Mouse (Mus musculus): ENCODE data around the gene Pfdn4. TPM values are rescaled to one million over a fixed set of nuclear protein-coding genes. Genes with fewer than 3 reads are reported as not detected.
A peak's percentile ranks its signal among the peaks of the same experiment; 100 is the strongest.
"Not testable (repeated sequence)": the region's sequence is repeated elsewhere in the genome, so short reads cannot be mapped to it uniquely, and the experiment has no call there.

The Pfdn4 gene
- 48.1 and 49.1 TPM in 2 replicates for polyA plus RNA-seq (2014; fragmentation: Nextera tagmentation; extraction: Ambion mirVana)

GRCm38 (mm10) chr2:170496154-170496930, at the start of gene Pfdn4:
Gene Pfdn4 (plus strand): TSS chr2:170496428.
- Histone ChIP-seq H3K4me3 (ENCODE audit: control insufficient read depth in 1 of 2, insufficient read depth in 1 of 2, low read depth in 1 of 2, low read length in 2 of 2) (peak within 1 kb of the TSS in 1 of 2 experiments; percentile 17; a peak in 2 of 4 replicates), H3K27me3 (ENCODE audit: control insufficient read depth, insufficient read depth, low read length) (peaks cover 94% of the 10 kb centered on the region), H3K27ac (replicated peaks in 1 of 2; ENCODE audit: control insufficient read depth in 1 of 2, insufficient read depth in 1 of 2, low read depth in 2 of 2, low read length in 2 of 2) (no peak within 1 kb of the TSS), H3K4me1 (ENCODE audit: control insufficient read depth in 2 of 2, insufficient read depth in 2 of 2, low read length in 2 of 2) (peaks cover 2 to 10% of the 10 kb centered on the region in 2 experiments; a peak in 3 of 4 replicates), H3K36me3 (ENCODE audit: control insufficient read depth, insufficient read depth, low read length) (no peaks in the 10 kb centered on the region), H3K9ac (ENCODE audit: low read length) (no peak within 1 kb of the TSS), H3K4me2 (ENCODE audit: low read length) (peak within 1 kb of the TSS; percentile 45), H3K9me3 (ENCODE audit: control insufficient read depth, low read length) (no peaks in the 10 kb centered on the region)
- 2% methylated on average over 46 of the region's 46 CpGs for WGBS
- no peak for ATAC-seq (ENCODE audit: insufficient number of reproducible peaks, insufficient read depth, low FRiP score, low read depth)

GRCm38 (mm10) chr2:170446843-170447383, 49.3 kb upstream of the Pfdn4 start:
- H3K9ac ChIP-seq (ENCODE audit: low read length), result no peak overlapping the region
- no peak overlapping the region for H3K4me3 ChIP-seq (ENCODE audit: control insufficient read depth in 1 of 2, insufficient read depth in 1 of 2, low read depth in 1 of 2, low read length in 2 of 2)
- no peaks in the 10 kb centered on the region for H3K4me1 ChIP-seq (ENCODE audit: control insufficient read depth in 2 of 2, insufficient read depth in 2 of 2, low read length in 2 of 2)
- no peak for ATAC-seq (ENCODE audit: insufficient number of reproducible peaks, insufficient read depth, low FRiP score, low read depth)
- no peaks in the 10 kb centered on the region for H3K9me3 ChIP-seq (ENCODE audit: control insufficient read depth, low read length)
- H3K4me2 ChIP-seq (ENCODE audit: low read length), result no peak overlapping the region
- H3K27ac ChIP-seq (replicated peaks in 1 of 2; ENCODE audit: control insufficient read depth in 1 of 2, insufficient read depth in 1 of 2, low read depth in 2 of 2, low read length in 2 of 2), result no peak overlapping the region
- 86% methylated on average over 5 of the region's 5 CpGs for WGBS
- no peaks in the 10 kb centered on the region for H3K36me3 ChIP-seq (ENCODE audit: control insufficient read depth, insufficient read depth, low read length)
- H3K27me3 ChIP-seq (ENCODE audit: control insufficient read depth, insufficient read depth, low read length), result peaks cover 19% of the 10 kb centered on the region

GRCm38 (mm10) chr2:170447651-170448050, 48.6 kb upstream of the Pfdn4 start:
- H3K27me3 ChIP-seq (ENCODE audit: control insufficient read depth, insufficient read depth, low read length), result peaks cover 26% of the 10 kb centered on the region
- no peak overlapping the region for H3K4me2 ChIP-seq (ENCODE audit: low read length)
- no peak for ATAC-seq (ENCODE audit: insufficient number of reproducible peaks, insufficient read depth, low FRiP score, low read depth)

DNA sequence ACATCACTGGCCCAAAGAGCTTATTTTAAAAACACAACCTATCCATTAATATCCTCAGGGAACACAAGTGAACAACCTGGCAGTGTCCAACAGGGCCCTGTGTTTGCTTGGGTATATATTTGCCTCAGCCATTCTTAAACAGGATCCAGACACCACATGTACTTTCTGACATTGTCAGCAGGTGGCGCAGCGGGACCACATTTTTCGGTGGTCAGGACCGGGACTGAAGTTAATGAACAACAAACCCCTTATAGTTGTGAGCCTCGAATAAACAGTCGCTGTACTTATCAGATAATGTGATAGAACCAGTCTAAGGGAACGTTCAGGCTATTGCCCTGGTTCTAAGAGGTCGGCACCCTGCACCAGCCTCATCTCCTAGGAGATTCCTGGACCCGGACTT, 45.3 kb upstream of the Pfdn4 start:
- no peak for ATAC-seq (ENCODE audit: insufficient number of reproducible peaks, insufficient read depth, low FRiP score, low read depth)
- H3K4me3 ChIP-seq (ENCODE audit: control insufficient read depth in 1 of 2, insufficient read depth in 1 of 2, low read depth in 1 of 2, low read length in 2 of 2), result no peak overlapping the region
- 0 out of 2 replicates have a peak overlapping the region, but pooled peaks have one; percentile 19 for H3K4me2 ChIP-seq (ENCODE audit: low read length)
- 7% methylated on average over 9 of the region's 9 CpGs for WGBS
- H3K27ac ChIP-seq (replicated peaks in 1 of 2; ENCODE audit: control insufficient read depth in 1 of 2, insufficient read depth in 1 of 2, low read depth in 2 of 2, low read length in 2 of 2), result no peak overlapping the region
- peaks cover 43% of the 10 kb centered on the region for H3K27me3 ChIP-seq (ENCODE audit: control insufficient read depth, insufficient read depth, low read length)
- no peaks in the 10 kb centered on the region for H3K4me1 ChIP-seq (ENCODE audit: control insufficient read depth in 2 of 2, insufficient read depth in 2 of 2, low read length in 2 of 2)
- H3K9me3 ChIP-seq (ENCODE audit: control insufficient read depth, low read length), result no peaks in the 10 kb centered on the region
- H3K36me3 ChIP-seq (ENCODE audit: control insufficient read depth, insufficient read depth, low read length), result no peaks in the 10 kb centered on the region
- no peak overlapping the region for H3K9ac ChIP-seq (ENCODE audit: low read length)

More at GRCm38 (mm10) chr2:170447651-170448050, 48.6 kb upstream of the Pfdn4 start:
- no peak overlapping the region for H3K9ac ChIP-seq (ENCODE audit: low read length)
- no peaks in the 10 kb centered on the region for H3K9me3 ChIP-seq (ENCODE audit: control insufficient read depth, low read length)
- no peaks in the 10 kb centered on the region for H3K36me3 ChIP-seq (ENCODE audit: control insufficient read depth, insufficient read depth, low read length)
- H3K27ac ChIP-seq (replicated peaks in 1 of 2; ENCODE audit: control insufficient read depth in 1 of 2, insufficient read depth in 1 of 2, low read depth in 2 of 2, low read length in 2 of 2), result no peak overlapping the region
- H3K4me3 ChIP-seq (ENCODE audit: control insufficient read depth in 1 of 2, insufficient read depth in 1 of 2, low read depth in 1 of 2, low read length in 2 of 2), result no peak overlapping the region
- no peaks in the 10 kb centered on the region for H3K4me1 ChIP-seq (ENCODE audit: control insufficient read depth in 2 of 2, insufficient read depth in 2 of 2, low read length in 2 of 2)
- 64% methylated on average over 10 of the region's 10 CpGs for WGBS

DNA sequence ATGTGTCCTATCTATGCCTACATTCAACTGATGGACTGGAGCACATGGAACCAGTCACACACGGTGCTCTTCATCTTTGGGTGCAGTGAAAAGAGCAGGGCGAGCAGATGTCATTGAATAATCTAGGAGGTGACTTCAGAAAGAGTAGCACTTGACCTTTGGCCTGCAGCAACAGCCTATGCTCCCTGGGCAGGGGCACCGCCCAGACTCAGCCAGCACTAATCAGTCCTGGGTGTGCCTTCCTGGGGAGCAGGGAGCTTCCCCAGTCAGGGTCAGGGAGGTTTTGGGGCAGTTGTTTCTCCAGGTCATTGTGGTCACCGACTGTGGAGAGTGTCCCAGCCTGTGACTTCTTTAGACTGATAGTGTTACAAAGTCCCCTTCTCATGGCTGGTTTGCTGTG, 42.4 kb upstream of the Pfdn4 start:
- H3K4me2 ChIP-seq (ENCODE audit: low read length); ATAC-seq (ENCODE audit: insufficient number of reproducible peaks, insufficient read depth, low FRiP score, low read depth); H3K4me1 ChIP-seq (ENCODE audit: control insufficient read depth in 2 of 2, insufficient read depth in 2 of 2, low read length in 2 of 2); H3K9ac ChIP-seq (ENCODE audit: low read length); H3K4me3 ChIP-seq (ENCODE audit: control insufficient read depth in 1 of 2, insufficient read depth in 1 of 2, low read depth in 1 of 2, low read length in 2 of 2); H3K27ac ChIP-seq (replicated peaks in 1 of 2; ENCODE audit: control insufficient read depth in 1 of 2, insufficient read depth in 1 of 2, low read depth in 2 of 2, low read length in 2 of 2); H3K9me3 ChIP-seq (ENCODE audit: control insufficient read depth, low read length); H3K36me3 ChIP-seq (ENCODE audit: control insufficient read depth, insufficient read depth, low read length): not testable (repeated sequence)
- peaks cover 52% of the 10 kb centered on the region for H3K27me3 ChIP-seq (ENCODE audit: control insufficient read depth, insufficient read depth, low read length)
- WGBS, result 26% methylated on average over 3 of the region's 4 CpGs

- Histone ChIP-seq H3K9me3 (ENCODE audit: control insufficient read depth, low read length) (no peaks in the 10 kb centered on the region), H3K27me3 (ENCODE audit: control insufficient read depth, insufficient read depth, low read length) (peaks cover 62% of the 10 kb centered on the region), H3K36me3 (ENCODE audit: control insufficient read depth, insufficient read depth, low read length) (no peaks in the 10 kb centered on the region), H3K27ac (replicated peaks in 1 of 2; ENCODE audit: control insufficient read depth in 1 of 2, insufficient read depth in 1 of 2, low read depth in 2 of 2, low read length in 2 of 2) (no peak overlapping the region), H3K9ac (ENCODE audit: low read length) (no peak overlapping the region), H3K4me1 (ENCODE audit: control insufficient read depth in 2 of 2, insufficient read depth in 2 of 2, low read length in 2 of 2) (no peaks in the 10 kb centered on the region), H3K4me3 (ENCODE audit: control insufficient read depth in 1 of 2, insufficient read depth in 1 of 2, low read depth in 1 of 2, low read length in 2 of 2) (no peak overlapping the region), H3K4me2 (ENCODE audit: low read length) (no peak overlapping the region)
- ATAC-seq (ENCODE audit: insufficient number of reproducible peaks, insufficient read depth, low FRiP score, low read depth), result no peak
- 73% methylated on average over 9 of the region's 10 CpGs for WGBS
These were observed 37.0 kb upstream of the Pfdn4 start for GRCm38 (mm10) chr2:170459183-170459582.

GRCm38 (mm10) chr2:170459805-170460204, 36.4 kb upstream of the Pfdn4 start:
- 62% methylated on average over 9 of the region's 9 CpGs for WGBS
- Histone ChIP-seq H3K9ac (ENCODE audit: low read length) (no peak overlapping the region), H3K4me1 (ENCODE audit: control insufficient read depth in 2 of 2, insufficient read depth in 2 of 2, low read length in 2 of 2) (no peaks in the 10 kb centered on the region), H3K27ac (replicated peaks in 1 of 2; ENCODE audit: control insufficient read depth in 1 of 2, insufficient read depth in 1 of 2, low read depth in 2 of 2, low read length in 2 of 2) (no peak overlapping the region), H3K4me2 (ENCODE audit: low read length) (no peak overlapping the region), H3K36me3 (ENCODE audit: control insufficient read depth, insufficient read depth, low read length) (no peaks in the 10 kb centered on the region), H3K9me3 (ENCODE audit: control insufficient read depth, low read length) (no peaks in the 10 kb centered on the region), H3K4me3 (ENCODE audit: control insufficient read depth in 1 of 2, insufficient read depth in 1 of 2, low read depth in 1 of 2, low read length in 2 of 2) (no peak overlapping the region), H3K27me3 (ENCODE audit: control insufficient read depth, insufficient read depth, low read length) (peaks cover 57% of the 10 kb centered on the region)
- ATAC-seq (ENCODE audit: insufficient number of reproducible peaks, insufficient read depth, low FRiP score, low read depth), result no peak

Measured in heart, embryonic 14.5 days (tissue).